Mouse (Mus musculus) lung, adult 2 months (tissue): ENCODE measurements at regions not wholly inside any gene's neighbourhood (a gene's known extent, or its start where the extent isn't known, plus 50 kb on each side); places are given as distances from the start of the nearest gene placed in this dataset.

Source experiments
- CTCF ChIP-seq: fragments of 200-500 bp; IDR thresholded peaks from 2 replicates; pipeline ENCODE4 v1.5.1; 2011; ENCODE audit warnings: mild to moderate bottlenecking, low read length, control low read depth; ENCODE audit not compliant: insufficient read depth
- POLR2A ChIP-seq: fragments of 200-500 bp; IDR thresholded peaks from 2 replicates; pipeline ENCODE4 v1.6.1; 2011; ENCODE audit warnings: low read depth, mild to moderate bottlenecking, control low read depth, low read length, borderline replicate concordance; ENCODE audit errors: extremely low read depth

DNA sequence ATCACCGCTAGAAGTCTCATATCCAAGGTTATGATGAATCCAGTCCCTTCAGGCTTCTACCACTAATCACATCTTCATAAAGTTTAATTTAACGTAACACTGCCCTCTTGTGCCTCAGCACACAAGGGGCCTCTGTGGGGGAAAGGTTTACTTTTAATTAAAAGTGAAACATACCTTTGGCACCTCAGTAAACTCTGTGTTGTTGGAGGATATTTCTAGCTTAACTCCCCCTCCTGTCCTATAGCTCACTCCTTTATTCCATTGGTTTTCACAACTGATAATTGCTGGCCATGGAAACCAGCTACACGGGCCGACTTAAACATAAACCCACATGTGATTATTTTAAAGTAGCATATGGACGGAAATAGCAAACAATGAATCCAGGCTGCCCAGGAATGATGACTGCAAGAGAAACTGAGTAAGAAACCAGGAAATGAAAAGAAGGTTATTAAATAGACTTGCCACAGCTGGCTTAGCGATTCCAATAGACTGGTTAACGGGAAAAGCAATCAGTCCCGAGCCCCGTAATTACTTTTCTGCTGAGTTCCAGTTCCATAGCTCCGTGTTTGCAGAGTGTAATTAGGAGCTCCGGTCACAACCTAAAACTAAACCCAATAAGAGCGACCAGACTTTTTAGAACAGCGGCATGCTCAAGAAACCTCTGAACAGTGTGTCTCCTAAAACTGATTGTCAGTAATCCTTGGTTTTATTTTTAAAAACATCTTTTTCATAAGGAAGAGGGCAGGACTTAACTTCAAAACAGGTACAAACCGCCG is 600.2 kb upstream of the Adamts9 start:
- no peak for TF ChIP-seq POLR2A
- TF ChIP-seq CTCF = 0 out of 2 replicates have a peak, but pooled peaks have one; percentile 13
